ENCODE assay signal across 16 mouse cellular contexts in genomic region chr11:118414270-118414669, GRCm38 (mm10).
"Had no signal": no experiment of that assay in that cellular context is flagged by ENCODE, and none has a peak within 500 bp of the region (broad histone marks: within the 10 kb centered on the region; RNA-seq: fewer than 3 reads in every experiment).

No protein-coding gene starts in this region.

- H3K4me3 ChIP-seq: lung, embryonic 15.5 days; megakaryocyte, embryonic 14.5 days; midbrain, embryonic 13.5 days; midbrain, embryonic 15.5 days; neural tube, embryonic 12.5 days had no signal

- H3K36me3 ChIP-seq: midbrain, embryonic 15.5 days had no signal

- H3K27me3 ChIP-seq: lung, embryonic 15.5 days; megakaryocyte, embryonic 14.5 days; midbrain, embryonic 13.5 days; midbrain, embryonic 15.5 days; neural tube, embryonic 12.5 days had no signal

- H3K4me2 ChIP-seq: lung, embryonic 15.5 days; midbrain, embryonic 11.5 days; midbrain, embryonic 13.5 days; midbrain, embryonic 15.5 days; neural tube, embryonic 12.5 days had no signal

- DNase-seq: lung, adult 2 months; lung, postnatal 14 days; lung, postnatal 36 days; right cerebral cortex, postnatal 14 days; spleen, adult 18-20 months; thymus, adult 18-20 months; thymus, postnatal 14 days; thymus, postnatal 36 days had no signal

- H3K9me3 ChIP-seq: lung, embryonic 15.5 days; megakaryocyte, embryonic 14.5 days; midbrain, embryonic 13.5 days; midbrain, embryonic 15.5 days; neural tube, embryonic 12.5 days had no signal

- H3K9ac ChIP-seq: lung, embryonic 15.5 days; midbrain, embryonic 13.5 days; midbrain, embryonic 15.5 days; neural tube, embryonic 12.5 days had no signal

- ATAC-seq: lung, postnatal 0 days; midbrain, embryonic 13.5 days; midbrain, embryonic 15.5 days had no signal

- H3K27ac ChIP-seq: lung, embryonic 15.5 days; macrophage; midbrain, embryonic 13.5 days; midbrain, embryonic 15.5 days; neural tube, embryonic 12.5 days had no signal
